Mouse (Mus musculus) G1E (cell line): ENCODE data around the gene Pes1.

Experiments
- CTCF ChIP-seq: IDR thresholded peaks from 2 replicates; pipeline ENCODE4 v1.5.1; 2012; ENCODE audit warnings: low read depth, low read length, inconsistent platforms, mixed read lengths
- GATA1 ChIP-seq: IDR thresholded peaks from 2 replicates; pipeline ENCODE4 v1.6.1; 2012; ENCODE audit warnings: borderline replicate concordance, low read length, inconsistent platforms, mixed read lengths
- GATA2 ChIP-seq: IDR thresholded peaks from 2 replicates; pipeline ENCODE4 v1.6.1; 2012; ENCODE audit warnings: low read depth, low read length, inconsistent platforms, borderline replicate concordance
- POLR2AphosphoS5 ChIP-seq: IDR thresholded peaks from 2 replicates; pipeline ENCODE4 v1.6.1; 2012; ENCODE audit warnings: low read depth, low read length, inconsistent platforms; ENCODE audit not compliant: insufficient replicate concordance
- TAL1 ChIP-seq: conservative IDR thresholded peaks from 2 replicates; pipeline ENCODE4 v1.6.1; 2012; ENCODE audit warnings: low read depth, low read length, inconsistent platforms, mixed read lengths

DNA sequence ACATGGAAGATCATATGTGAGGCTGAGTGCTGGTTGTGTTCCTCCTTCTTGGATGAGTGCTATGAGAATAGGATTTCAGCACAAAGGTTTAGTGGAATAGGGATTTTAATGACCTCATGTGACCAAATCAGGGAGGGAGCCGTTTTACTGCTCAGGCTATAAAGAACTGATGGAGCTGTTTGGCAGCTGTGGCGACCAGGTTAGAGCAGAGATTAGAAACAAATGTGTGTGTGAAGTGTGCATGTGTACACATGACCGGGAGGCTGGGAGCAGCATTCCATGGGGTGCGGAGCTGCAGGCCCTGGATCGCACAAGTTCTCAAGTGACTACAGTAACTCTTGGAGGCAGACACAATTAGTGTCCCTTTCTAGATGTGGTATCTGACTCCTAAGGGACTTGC lies 35.8 kb downstream of the Pes1 start:
- TF ChIP-seq CTCF (no peak), GATA1 (no peak), TAL1 (no peak), GATA2 (no peak), POLR2AphosphoS5 (no peak)
